Mouse (Mus musculus) kidney, adult 2 months (tissue): ENCODE measurements around the gene Thbs4.

ENCODE experiments used
- CTCF ChIP-seq: fragments of 200-500 bp; conservative IDR thresholded peaks from 2 replicates; pipeline ENCODE4 v1.5.1; 2011; ENCODE audit warnings: low read depth, mild to moderate bottlenecking, control low read depth, low read length, moderate library complexity, mixed read lengths; ENCODE audit not compliant: insufficient read depth, insufficient read length
- POLR2A ChIP-seq: fragments of 200-500 bp; IDR thresholded peaks from one replicate; pipeline ENCODE4 v1.6.1; 2011; ENCODE audit warnings: low read depth, low read length, control low read depth

DNA sequence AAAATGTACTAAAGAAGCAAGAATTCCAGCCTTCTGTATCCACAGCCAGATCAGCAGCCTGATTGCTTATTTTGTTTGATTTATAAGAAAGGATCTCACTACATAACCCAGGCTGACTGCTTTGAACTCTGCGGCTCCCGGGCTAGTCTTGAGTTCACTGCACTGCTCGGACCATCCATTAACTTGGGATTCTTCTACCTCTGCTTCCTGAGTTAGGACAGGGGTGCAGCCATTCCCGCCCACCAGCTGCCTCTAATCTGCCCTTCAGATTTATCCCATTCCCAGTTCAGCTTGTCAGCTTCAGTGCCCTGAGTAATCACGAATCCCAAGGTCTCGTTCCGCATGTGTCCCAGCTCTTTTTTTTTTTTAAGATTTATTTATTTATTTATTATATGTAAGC lies 90.4 kb downstream of the Thbs4 start:
- TF ChIP-seq CTCF (no peak), POLR2A (no peak)
